15 mouse cellular contexts compared by ENCODE assay signal in genomic region chr11:35086029-35086428, GRCm38 (mm10). TPM values are rescaled to one million over a fixed set of nuclear protein-coding genes. Genes with fewer than 3 reads are reported as not detected.
A peak's percentile ranks its signal among the peaks of the same experiment; 100 is the strongest.
DNase-seq lines count a peak whose midpoint lies in the region; ATAC-seq and TF ChIP-seq lines count a peak whose summit lies in the region.
"Had no signal": no experiment of that assay in that cellular context is flagged by ENCODE, and none has a peak within 500 bp of the region (broad histone marks: within the 10 kb centered on the region; RNA-seq: fewer than 3 reads in every experiment).

No protein-coding gene starts in this region.

- 33% methylated on average over 5 of the region's 5 CpGs for WGBS in kidney, embryonic 14.5 days
- WGBS in lung, adult 2 months: 49% methylated on average over 5 of the region's 5 CpGs
- WGBS in stomach, postnatal 0 days: 34% methylated on average over 5 of the region's 5 CpGs

- intact Hi-C loops in heart, postnatal 10 days (cut with DNase I): no loop called here

- peaks cover 15% of the 10 kb centered on the region for H3K4me1 ChIP-seq in kidney, embryonic 14.5 days (ENCODE audit: control insufficient read depth, insufficient read depth, low read length)
- no peaks in the 10 kb centered on the region for H3K4me1 ChIP-seq in lung, adult 2 months (ENCODE audit: control insufficient read depth, insufficient read depth, low read length)
- H3K4me1 ChIP-seq in stomach, postnatal 0 days (replicated peaks; ENCODE audit: control insufficient read depth, insufficient read depth): no peaks in the 10 kb centered on the region

- no peaks in the 10 kb centered on the region for H3K36me3 ChIP-seq in kidney, embryonic 14.5 days (ENCODE audit: control insufficient read depth, insufficient read depth, low read length)
- H3K36me3 ChIP-seq in stomach, postnatal 0 days (ENCODE audit: control insufficient read depth, insufficient read depth, low read length): no peaks in the 10 kb centered on the region
- H3K36me3 ChIP-seq: midbrain, embryonic 10.5 days had no signal

- no peak for TF ChIP-seq EP300 in stomach, postnatal 0 days (optimal IDR thresholded peaks at IDR 0.05)

- H3K27me3 ChIP-seq in kidney, embryonic 14.5 days (ENCODE audit: control insufficient read depth, insufficient read depth, low read length): no peaks in the 10 kb centered on the region
- no peaks in the 10 kb centered on the region for H3K27me3 ChIP-seq in stomach, postnatal 0 days (ENCODE audit: control insufficient read depth, insufficient read depth, low read length)

- 0 out of 2 replicates have a peak, but pooled peaks have one; percentile 32 for ATAC-seq in kidney, embryonic 14.5 days (ENCODE audit: low FRiP score, low TSS enrichment)
- no peak for ATAC-seq in stomach, postnatal 0 days (ENCODE audit: low FRiP score, low TSS enrichment)
- ATAC-seq: CD4-positive, CD25-positive, alpha-beta regulatory T cell, adult 4 months; intestine, embryonic 16.5 days; liver, postnatal 0 days had no signal

- DNase-seq in kidney, adult 8-10 months: no peak
- DNase-seq in lung, postnatal 36 days: peak; percentile 9
- no peak for DNase-seq in lung, adult 2 months
- DNase-seq in heart, postnatal 10 days: peak; percentile 55 to 58
- no peak for DNase-seq in stomach, postnatal 0 days (ENCODE audit: low spot score)
- no peak for DNase-seq in embryo, embryonic 10.5 days (ENCODE audit: low spot score)
- no peak for DNase-seq in frontal cortex, postnatal 10 days (ENCODE audit: low spot score in 2 of 2)
- DNase-seq: cerebellum, adult 9-10 months; layer of hippocampus, adult 9-11 months; liver, postnatal 0 days; right cerebral cortex, postnatal 14 days had no signal

- no peaks in the 10 kb centered on the region for H3K9me3 ChIP-seq in kidney, embryonic 14.5 days (ENCODE audit: control insufficient read depth, low read length)
- no peaks in the 10 kb centered on the region for H3K9me3 ChIP-seq in stomach, postnatal 0 days (ENCODE audit: control insufficient read depth, low read length)
- H3K9me3 ChIP-seq: midbrain, embryonic 10.5 days had no signal

- H3K4me2 ChIP-seq in kidney, embryonic 14.5 days (replicated peaks; ENCODE audit: low read depth, low read length): no peak overlapping the region
- no peak overlapping the region for H3K4me2 ChIP-seq in stomach, postnatal 0 days (replicated peaks; ENCODE audit: low read depth)

- no peak overlapping the region for H3K27ac ChIP-seq in kidney, embryonic 14.5 days (ENCODE audit: low read depth, low read length)
- no peak overlapping the region for H3K27ac ChIP-seq in stomach, postnatal 0 days (replicated peaks)
- H3K27ac ChIP-seq: midbrain, embryonic 10.5 days had no signal

- TF ChIP-seq POLR2A in lung, adult 2 months (IDR thresholded peaks at IDR 0.05; ENCODE audit: borderline replicate concordance, extremely low read depth, low read depth, low read length): no peak

- no peak for TF ChIP-seq CTCF in lung, adult 2 months (IDR thresholded peaks at IDR 0.05; ENCODE audit: insufficient read depth, low read length)
- 0 out of 2 replicates have a peak, but pooled peaks have one; percentile 9 for TF ChIP-seq CTCF in stomach, postnatal 0 days (IDR thresholded peaks at IDR 0.05; ENCODE audit: low read depth)

- H3K9ac ChIP-seq in kidney, embryonic 14.5 days (ENCODE audit: low read depth, low read length): no peak overlapping the region
- H3K9ac ChIP-seq in stomach, postnatal 0 days (ENCODE audit: low read length): no peak overlapping the region
- H3K9ac ChIP-seq: liver, postnatal 0 days had no signal

- H3K4me3 ChIP-seq in kidney, embryonic 14.5 days (ENCODE audit: low read length): no peak overlapping the region
- H3K4me3 ChIP-seq in lung, adult 2 months (replicated peaks; ENCODE audit: extremely low read depth, low read depth, low read length): no peak overlapping the region
- H3K4me3 ChIP-seq in stomach, postnatal 0 days (ENCODE audit: low read depth, low read length): no peak overlapping the region
- H3K4me3 ChIP-seq: midbrain, embryonic 10.5 days had no signal

RNA-seq across cellular contexts. Expression of gene Slit3, which starts 35.0 kb away (rescaled TPM):
- 20.4 and 21.5 TPM in 2 replicates for polyA plus RNA-seq in kidney, embryonic 14.5 days (2014; fragmentation: Nextera tagmentation; extraction: Ambion mirVana)
- 69.7 and 72.5 TPM in 2 replicates for polyA plus RNA-seq in lung, adult 2 months (2012; rRNA removed)
- total RNA-seq in heart, postnatal 10 days (2021): 10 to 100 TPM; 16.2 to 20.4 TPM
- 8.1 and 8.2 TPM in 2 replicates for polyA plus RNA-seq in stomach, postnatal 0 days (2015; fragmentation: Nextera tagmentation; extraction: Ambion mirVana)
- polyA plus RNA-seq: CD4-positive, CD25-positive, alpha-beta regulatory T cell, adult 4 months had no signal

Comparison
In these comparisons a context has a peak if more than half of its experiments do, and no peak if none do; other contexts are left out.
1. DNase-seq: peak in lung, postnatal 36 days (single experiment) and heart, postnatal 10 days (2 of 2); none in kidney, adult 8-10 months (0 of 2), lung, adult 2 months (single experiment), stomach, postnatal 0 days (single experiment), embryo, embryonic 10.5 days (single experiment) and frontal cortex, postnatal 10 days (0 of 2).